Mouse (Mus musculus): ENCODE data around the gene Dhx32.

DNA sequence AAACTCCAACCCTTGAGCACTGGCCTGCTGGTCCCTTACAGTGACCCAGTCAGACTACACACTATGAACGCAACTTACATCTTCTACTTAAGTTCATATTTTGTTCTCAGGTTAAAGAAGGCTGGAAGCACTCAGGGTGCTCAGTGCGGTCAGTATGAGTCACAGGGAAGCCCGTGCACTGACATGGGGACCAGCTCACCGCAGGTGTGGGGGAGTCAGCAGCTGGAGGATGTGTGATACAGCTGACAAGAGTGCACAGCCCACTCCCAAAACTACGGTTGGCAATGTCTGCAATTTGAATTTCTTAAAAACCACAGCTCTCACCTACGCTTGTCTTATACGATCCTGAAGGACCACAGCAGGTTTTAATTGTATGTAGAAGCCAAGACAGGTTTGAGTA, 42.0 kb downstream of the Dhx32 start:
- TF ChIP-seq CTCF (IDR thresholded peaks at IDR 0.05; ENCODE audit: low read depth, low read length) = no peak
- no peak for TF ChIP-seq POLR2A (IDR thresholded peaks at IDR 0.05; ENCODE audit: insufficient read depth, low read length)
